Mouse (Mus musculus): ENCODE data around the gene Zfp61.

DNA sequence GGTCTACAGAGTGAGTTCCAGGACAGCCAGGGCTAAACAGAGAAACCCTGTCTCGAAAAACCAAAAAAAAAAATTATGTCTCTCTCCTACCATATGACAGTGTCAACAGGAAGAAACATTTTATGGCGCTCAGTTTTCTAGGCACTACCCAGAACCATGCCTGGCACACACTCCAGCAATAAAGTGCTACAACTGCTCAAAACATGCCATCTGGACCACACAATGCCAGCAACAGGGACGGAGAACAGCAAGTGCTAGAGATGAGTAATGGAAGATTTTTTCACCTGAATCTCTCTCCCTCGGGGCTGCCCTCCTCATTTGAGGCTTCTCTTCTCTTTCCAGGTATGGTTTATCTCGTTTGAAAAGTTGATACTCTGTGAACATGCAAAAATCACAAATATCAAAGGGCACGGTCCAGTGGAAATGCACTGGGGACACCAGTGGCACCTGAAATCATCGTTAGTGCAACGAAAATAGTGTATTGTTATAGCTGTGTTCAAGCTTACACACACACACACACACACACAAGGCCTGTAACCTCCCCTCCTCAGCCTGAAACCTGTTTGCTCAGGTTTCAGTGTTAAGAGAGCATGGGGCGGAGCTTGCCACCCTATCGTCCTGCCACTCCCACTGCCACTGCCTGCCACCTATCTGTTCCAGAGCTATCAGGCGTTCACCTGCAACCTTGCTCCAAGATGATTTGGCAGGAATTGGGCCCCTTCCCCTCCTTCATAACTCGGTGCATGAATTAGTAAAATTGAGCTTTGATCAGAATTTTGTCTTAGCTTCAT is 7.8 kb downstream of the Zfp61 start:
- TF ChIP-seq CTCF (IDR thresholded peaks at IDR 0.05) (no peak), EP300 (IDR thresholded peaks at IDR 0.05) (no peak)
